Mouse (Mus musculus) embryo, embryonic 10.5 days (tissue): ENCODE results near the gene Aimp1.
A peak's percentile ranks its signal among the peaks of the same experiment; 100 is the strongest.

Experiments
- DNase-seq: peaks from one replicate; pipeline ENCODE4 v3.0.0-alpha.2; 2015; ENCODE audit warnings: low spot score

The Aimp1 gene

DNA sequence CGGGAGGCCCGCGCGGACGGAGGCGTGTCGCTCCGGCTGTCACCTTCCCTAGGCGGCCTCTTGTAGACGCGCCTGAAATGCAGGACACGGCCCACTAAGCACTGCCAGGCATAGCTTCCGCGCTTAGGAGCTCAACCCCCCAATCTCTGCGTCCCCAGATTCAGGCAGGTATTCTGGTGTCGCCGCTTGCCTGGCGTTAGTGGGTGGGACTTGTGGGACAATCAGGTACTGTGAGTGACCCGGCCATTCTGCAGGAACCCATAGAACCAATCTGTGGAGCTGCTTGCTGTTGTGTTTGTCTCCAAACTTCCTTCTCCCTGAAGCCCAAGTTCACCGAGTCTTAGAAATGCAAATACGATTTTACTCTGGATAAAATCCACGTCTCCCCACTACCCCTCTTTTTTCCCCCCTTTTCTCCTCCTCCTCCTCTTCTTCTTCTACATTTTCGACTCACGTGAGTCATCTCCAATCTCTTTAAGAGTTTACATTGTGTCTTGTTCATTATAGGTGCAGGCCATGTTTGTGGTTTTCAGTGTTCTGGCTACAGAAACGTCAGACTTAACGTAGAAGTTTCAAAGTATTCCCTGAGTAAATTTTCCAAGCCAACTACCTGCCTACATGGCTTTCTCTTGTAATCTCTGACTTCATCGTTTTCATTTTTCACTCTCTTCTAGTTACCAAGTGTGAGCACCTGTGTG is at the start of gene Aimp1:
TSS of gene Aimp1 (minus strand) at position 140 of the 698 bp plus-strand sequence.
- DNase-seq = no peak

DNA sequence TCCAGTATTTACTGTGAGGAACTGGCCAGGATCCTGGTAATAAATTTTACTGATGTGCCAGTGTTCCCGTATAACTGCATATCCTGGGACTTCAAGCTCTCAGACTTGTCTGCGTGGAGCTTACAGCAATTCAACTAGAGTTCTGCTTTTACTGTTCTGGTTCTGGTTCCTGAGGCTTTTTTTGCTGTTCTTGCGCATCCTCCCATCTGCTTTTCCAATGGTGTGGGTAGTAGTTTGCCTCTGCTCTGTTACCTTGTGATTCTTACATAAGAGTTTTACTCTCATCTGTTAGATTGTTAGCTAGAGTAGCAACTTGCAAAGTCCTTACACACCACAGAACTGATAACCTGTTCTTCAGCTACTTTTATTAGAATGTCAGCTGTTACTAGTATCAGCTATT is 40.2 kb upstream of the Aimp1 start:
- no peak for DNase-seq

DNA sequence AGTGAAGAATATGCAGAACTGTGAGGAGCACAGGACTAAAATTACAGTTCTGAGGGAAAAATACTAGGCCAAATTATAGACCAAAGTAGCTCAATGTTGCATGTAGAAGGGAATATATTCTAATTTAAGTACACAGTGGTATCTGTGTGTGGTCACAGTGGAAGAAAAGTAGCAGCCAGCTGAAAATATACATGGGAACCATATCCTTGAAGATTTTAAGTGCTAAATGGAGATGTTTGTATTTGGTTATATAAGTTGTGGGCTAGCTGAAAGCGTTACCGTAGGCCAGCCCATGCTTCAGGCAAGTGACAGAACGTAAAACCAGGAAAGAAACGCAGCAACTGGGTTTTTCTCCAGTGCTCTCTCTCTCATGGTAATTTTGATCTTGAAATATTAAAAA is 33.1 kb upstream of the Aimp1 start:
- DNase-seq = no peak

- DNase-seq = peak; percentile 46
Measured at GRCm38 (mm10) chr3:132713913-132714312, 29.7 kb upstream of the Aimp1 start.

DNA sequence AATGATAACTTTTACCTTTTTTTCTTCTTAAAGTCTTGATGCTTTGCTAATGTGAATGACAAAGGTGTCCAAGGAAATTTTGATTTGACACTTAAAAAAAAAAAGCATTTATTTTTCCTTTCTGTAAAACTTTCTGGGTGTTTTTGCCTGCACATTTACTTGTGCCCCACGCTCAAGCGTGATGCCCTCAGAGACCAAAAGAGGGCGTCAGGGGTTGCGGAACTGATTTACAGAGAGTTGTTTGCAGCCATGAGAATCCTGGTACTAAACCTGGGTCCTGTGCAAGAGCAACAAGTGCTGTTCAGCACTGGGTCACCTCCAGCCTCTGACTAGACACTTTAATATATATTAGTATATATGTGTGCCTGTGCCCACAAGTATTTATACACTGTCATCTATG is 22.8 kb upstream of the Aimp1 start:
- no peak for DNase-seq

DNA sequence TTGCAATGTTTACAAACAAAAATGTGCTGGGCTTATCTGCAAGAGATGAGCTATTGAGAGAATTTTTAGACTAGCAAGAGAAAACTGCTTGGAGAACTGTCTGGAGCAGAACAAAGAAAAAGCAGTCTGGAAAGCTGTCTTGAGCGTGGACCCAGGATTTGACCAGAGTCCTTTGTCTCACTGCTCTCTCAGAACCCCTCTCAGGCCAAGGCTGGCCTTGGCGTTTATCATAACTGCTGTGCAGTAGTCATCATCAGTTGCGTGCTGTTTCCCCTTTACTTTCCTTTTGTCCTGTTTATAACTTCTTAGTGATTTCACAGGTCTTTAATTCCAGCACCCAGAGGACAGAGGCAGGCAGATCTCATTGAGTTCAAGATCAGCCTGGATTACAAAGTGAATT is 20.0 kb upstream of the Aimp1 start:
- DNase-seq = no peak

DNA sequence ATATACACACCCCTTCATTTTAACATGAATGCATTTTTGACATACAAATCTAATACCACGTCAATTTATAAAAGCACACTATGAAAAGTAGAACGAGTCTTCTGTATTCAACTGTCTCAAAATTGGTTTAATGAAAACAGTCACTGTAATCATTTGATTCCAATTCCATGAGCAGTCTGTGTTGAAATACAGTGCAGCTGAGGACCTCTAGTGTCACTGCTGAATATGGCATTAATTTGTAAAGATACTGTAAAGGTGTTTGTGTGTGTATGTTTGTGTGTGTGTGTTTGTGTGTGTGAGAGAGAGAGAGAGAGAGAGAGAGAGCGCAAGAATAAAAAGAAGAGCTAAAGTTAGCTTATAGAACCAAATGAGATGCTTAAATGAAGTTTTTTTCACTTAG is 17.2 kb upstream of the Aimp1 start:
- DNase-seq = peak; percentile 21

GRCm38 (mm10) chr3:132683447-132684230 is 531 bp downstream of the Aimp1 start, which contains the start of gene Tbck:
Gene Tbck, plus strand, starts transcription at chr3:132684144.
- DNase-seq = peak; percentile 93

DNA sequence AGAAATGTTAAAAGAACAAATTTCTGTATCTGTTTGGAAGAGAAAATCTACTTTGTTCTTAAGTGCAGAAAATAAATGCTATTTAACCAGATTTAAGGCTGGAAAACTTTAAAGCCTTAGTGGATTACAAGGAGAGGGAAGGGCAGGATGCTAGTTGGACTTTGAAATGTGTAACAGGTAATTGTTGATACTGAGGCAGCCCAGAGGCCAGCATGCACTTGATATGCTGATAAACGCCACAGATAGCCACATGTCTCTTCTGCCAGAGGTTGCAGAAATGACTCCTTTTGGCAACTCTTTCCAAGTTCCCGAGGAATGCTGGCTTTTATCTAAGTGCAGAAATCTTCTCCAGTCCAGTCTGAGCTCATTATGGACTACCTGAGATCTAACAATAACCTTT is 6.7 kb downstream of the Aimp1 start:
- no peak for DNase-seq

GRCm38 (mm10) chr3:132655955-132656354 is 28.2 kb downstream of the Aimp1 start:
- no peak for DNase-seq

DNA sequence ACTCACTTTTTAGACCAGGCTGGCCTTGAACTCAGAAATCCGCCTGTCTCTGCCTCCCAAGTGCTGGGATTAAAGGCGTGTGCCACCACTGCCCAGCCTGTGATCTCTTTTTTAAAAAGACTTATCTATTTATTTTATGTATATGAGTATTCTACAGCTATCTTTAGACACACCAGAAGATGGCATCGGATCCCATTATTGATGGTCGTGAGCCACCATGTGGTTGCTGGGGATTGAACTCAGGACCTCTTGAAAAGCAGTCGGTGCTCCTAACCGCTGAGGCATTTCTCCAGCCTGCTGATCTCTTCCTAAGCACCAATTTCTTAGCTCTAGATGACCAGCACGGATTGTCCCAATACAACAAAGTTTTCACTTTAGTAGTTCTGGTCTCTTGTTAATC is 30.2 kb downstream of the Aimp1 start:
- DNase-seq = no peak

- DNase-seq = no peak
Measured at GRCm38 (mm10) chr3:132651776-132652175, 32.4 kb downstream of the Aimp1 start.

- DNase-seq = no peak
Measured at GRCm38 (mm10) chr3:132650191-132650590, 34.0 kb downstream of the Aimp1 start.

DNA sequence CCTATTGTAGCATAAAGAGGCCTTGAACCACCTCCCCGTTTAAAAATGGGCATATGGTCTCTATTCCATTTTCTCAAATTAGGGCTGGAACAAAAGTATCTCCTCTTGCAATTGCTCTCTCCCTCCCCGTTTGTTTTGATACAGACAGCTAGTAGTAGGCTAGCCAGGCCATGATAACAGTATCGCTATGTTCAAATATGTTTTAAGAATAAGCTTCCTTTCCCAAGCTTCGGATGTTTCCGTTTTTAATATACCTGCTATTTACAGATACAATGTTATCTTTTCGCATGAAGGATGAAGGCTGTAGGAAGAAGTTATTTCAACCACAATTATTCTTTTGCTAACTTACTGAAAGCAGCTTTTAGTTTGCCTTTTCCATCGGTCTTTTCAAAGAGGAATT is 34.8 kb downstream of the Aimp1 start:
- DNase-seq = no peak

DNA sequence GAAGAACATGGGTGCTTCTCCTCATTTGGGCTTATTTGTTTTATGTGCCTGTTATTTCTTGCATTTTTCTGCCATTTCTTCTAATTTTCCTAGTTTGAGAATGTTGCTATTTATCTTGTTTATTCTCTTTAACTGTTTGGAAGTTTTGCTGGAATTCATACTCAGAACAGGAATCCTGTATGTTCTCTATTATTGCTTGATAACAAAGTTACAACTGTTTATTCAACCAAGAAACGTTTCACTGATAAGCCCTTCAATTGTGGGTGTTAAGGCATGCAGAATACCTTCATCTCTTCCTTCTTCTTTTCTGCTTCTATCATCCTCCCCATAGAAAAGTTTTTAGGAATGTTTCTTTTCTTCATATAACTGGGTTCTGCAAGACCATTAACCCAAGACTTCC is 37.4 kb downstream of the Aimp1 start:
- DNase-seq = no peak

GRCm38 (mm10) chr3:132644071-132644470 is 40.1 kb downstream of the Aimp1 start:
- no peak for DNase-seq

DNA sequence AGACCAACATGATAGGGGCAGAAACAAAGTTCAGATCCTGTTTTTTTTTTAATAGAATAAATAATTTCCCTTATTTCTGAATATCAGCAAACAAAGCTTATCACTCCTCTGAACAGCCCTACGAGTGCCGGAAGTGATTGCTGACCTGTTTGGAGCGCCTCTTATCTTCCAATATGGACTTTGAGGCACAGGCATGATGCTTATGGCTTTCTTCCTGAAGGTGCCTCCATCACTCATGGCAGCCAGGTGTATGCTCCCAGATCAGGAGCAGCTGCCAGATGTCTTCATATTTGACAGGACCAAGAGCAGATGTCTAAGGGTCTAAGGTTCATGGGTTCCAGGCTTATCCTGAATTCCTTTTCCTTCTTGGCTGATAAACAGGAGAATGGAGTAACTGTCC is 47.1 kb downstream of the Aimp1 start:
- DNase-seq = no peak

DNA sequence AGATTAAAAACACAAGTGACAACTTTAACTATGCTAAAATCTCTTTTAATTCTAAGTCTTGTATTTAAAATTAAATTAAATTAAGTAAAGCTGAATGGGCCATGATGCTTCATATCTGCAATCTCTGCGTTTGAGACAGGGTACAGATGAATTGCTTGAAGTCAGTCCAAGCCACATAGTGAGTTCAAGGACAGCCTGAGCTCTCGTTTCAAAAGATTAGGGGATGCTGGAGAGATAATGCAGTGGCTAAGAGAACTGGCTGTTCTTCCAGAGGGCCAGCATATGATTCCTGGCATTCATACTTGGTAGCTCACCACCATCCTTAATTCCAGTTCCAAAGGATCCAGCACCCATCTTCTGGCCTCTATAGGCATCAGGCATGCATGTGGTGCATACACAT is 50.9 kb downstream of the Aimp1 start:
- no peak for DNase-seq

DNA sequence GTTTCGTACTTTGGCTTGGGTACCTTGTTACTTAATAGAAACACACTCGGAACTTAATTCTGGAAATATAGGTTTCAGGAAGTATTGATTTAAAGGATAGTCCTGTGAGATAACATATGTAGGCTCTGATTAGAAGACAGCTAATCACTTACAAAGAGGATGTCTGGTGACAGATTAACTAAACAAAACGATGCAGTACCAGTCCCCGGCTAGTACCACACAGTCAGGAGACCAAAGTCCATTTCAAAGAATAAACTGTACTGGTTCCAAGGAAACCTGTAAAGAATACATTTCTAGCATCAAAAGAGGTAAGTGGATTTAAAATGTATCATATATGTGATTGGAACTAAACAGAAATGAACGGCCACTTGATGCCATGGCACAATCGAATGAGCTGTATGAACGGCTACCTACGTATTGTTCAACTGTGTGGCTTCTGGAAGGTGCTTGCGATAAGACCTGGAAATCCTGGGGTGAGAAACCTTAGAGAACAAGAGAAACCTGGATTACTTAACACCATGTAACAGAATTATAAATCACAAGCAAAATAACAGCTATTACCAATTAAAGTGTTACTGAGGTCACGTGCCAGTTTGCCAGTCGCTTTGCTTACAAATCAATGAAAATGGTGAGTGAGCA is 54.5 kb downstream of the Aimp1 start, which contains the start of gene Gimd1:
TSS of gene Gimd1 (plus strand) at position 220 of the 639 bp plus-strand sequence.
- no peak for DNase-seq

GRCm38 (mm10) chr3:132628741-132629140 is 55.4 kb downstream of the Aimp1 start:
- peak; percentile 23 for DNase-seq
